Mouse (Mus musculus) thymus, adult 2 months (tissue): ENCODE measurements at regions not wholly inside any gene's neighbourhood (a gene's known extent, or its start where the extent isn't known, plus 50 kb on each side); places are given as distances from the start of the nearest gene placed in this dataset.

Experiments used
- DNase-seq: peaks from one replicate; pipeline ENCODE4 v3.0.0; 2021
- H3K27ac ChIP-seq: fragments of 200-500 bp; 2 replicates; pipeline ENCODE4 v1.5.1; 2012; ENCODE audit warnings: low read length, control low read depth; ENCODE audit not compliant: control insufficient read depth, insufficient read depth
- H3K27me3 ChIP-seq: fragments of 200-500 bp; 2 replicates; pipeline ENCODE4 v1.6.1; 2012; ENCODE audit warnings: mild to moderate bottlenecking, low read length, moderate library complexity, mixed read lengths; ENCODE audit not compliant: control insufficient read depth, insufficient read depth
- H3K36me3 ChIP-seq: fragments of 200-500 bp; 2 replicates; pipeline ENCODE4 v1.6.1; 2012; ENCODE audit warnings: mild to moderate bottlenecking, low read length, moderate library complexity; ENCODE audit not compliant: control insufficient read depth, insufficient read depth
- H3K4me1 ChIP-seq: fragments of 200-500 bp; replicated peaks from 2 replicates; pipeline ENCODE4 v1.6.1; 2012; ENCODE audit warnings: low read length; ENCODE audit not compliant: control insufficient read depth, insufficient read depth
- H3K4me3 ChIP-seq: fragments of 200-500 bp; 2 replicates; pipeline ENCODE4 v1.5.1; 2012; ENCODE audit warnings: mild to moderate bottlenecking, low read length, control low read depth, moderate library complexity; ENCODE audit not compliant: control insufficient read depth, insufficient read depth
- CTCF ChIP-seq: fragments of 200-500 bp; IDR thresholded peaks from 2 replicates; pipeline ENCODE4 v1.5.1; 2012; ENCODE audit warnings: mild to moderate bottlenecking, control low read depth, low read length, moderate library complexity, borderline replicate concordance; ENCODE audit not compliant: control insufficient read depth, poor library complexity, insufficient read depth; ENCODE audit errors: extremely low read depth
- POLR2A ChIP-seq: fragments of 200-500 bp; IDR thresholded peaks from 2 replicates; pipeline ENCODE4 v1.6.1; 2012; ENCODE audit warnings: mild to moderate bottlenecking, low read length, control low read depth, moderate library complexity; ENCODE audit not compliant: control insufficient read depth, poor library complexity, insufficient read depth; ENCODE audit errors: extremely low read depth
- WGBS: fragments of 180-500 bp; shearing (Covaris S2); methylation state at CpG from one replicate; pipeline ENCODE4 v1.1.7; 2018; 5-methylcytosine and 5-hydroxymethylcytosine counted together

- H3K4me1 ChIP-seq = no peaks in the 10 kb centered on the region
- TF ChIP-seq CTCF (no peak), POLR2A (no peak)
- no peaks in the 10 kb centered on the region for H3K27me3 ChIP-seq
- no peak overlapping the region for H3K4me3 ChIP-seq
- 72% methylated on average over 4 of the region's 4 CpGs for WGBS
- no peaks in the 10 kb centered on the region for H3K36me3 ChIP-seq
- DNase-seq = no peak
- H3K27ac ChIP-seq = no peak overlapping the region
These were observed 292.4 kb downstream of the Matn1 start for GRCm38 (mm10) chr4:131236611-131237031.

GRCm38 (mm10) chr4:131238591-131238990 lies 294.4 kb downstream of the Matn1 start:
- no peak for DNase-seq
- no peaks in the 10 kb centered on the region for H3K27me3 ChIP-seq
- WGBS = 89% methylated on average over 3 of the region's 3 CpGs
- H3K27ac ChIP-seq = no peak overlapping the region
- H3K4me3 ChIP-seq = no peak overlapping the region
- H3K4me1 ChIP-seq = no peaks in the 10 kb centered on the region
- TF ChIP-seq CTCF (no peak), POLR2A (no peak)
- H3K36me3 ChIP-seq = no peaks in the 10 kb centered on the region

GRCm38 (mm10) chr4:131239132-131239531 lies 294.9 kb downstream of the Matn1 start:
- 75% methylated on average over 5 of the region's 5 CpGs for WGBS
- Histone ChIP-seq H3K27me3 (no peaks in the 10 kb centered on the region), H3K27ac (no peak overlapping the region), H3K36me3 (no peaks in the 10 kb centered on the region), H3K4me3 (no peak overlapping the region), H3K4me1 (no peaks in the 10 kb centered on the region)
- TF ChIP-seq CTCF (no peak), POLR2A (no peak)
- no peak for DNase-seq

- Histone ChIP-seq H3K4me3 (no peak overlapping the region), H3K4me1 (no peaks in the 10 kb centered on the region), H3K27me3 (no peaks in the 10 kb centered on the region), H3K36me3 (no peaks in the 10 kb centered on the region), H3K27ac (no peak overlapping the region)
- no peak for DNase-seq
- no peak for TF ChIP-seq CTCF
- no peak for TF ChIP-seq POLR2A
- 88% methylated on average over 4 of the region's 4 CpGs for WGBS
These were observed 296.3 kb downstream of the Matn1 start for GRCm38 (mm10) chr4:131240457-131240856.

- no peak overlapping the region for H3K4me3 ChIP-seq
- WGBS = 78% methylated on average over 4 of the region's 4 CpGs
- H3K27me3 ChIP-seq = no peaks in the 10 kb centered on the region
- no peak for DNase-seq
- no peaks in the 10 kb centered on the region for H3K4me1 ChIP-seq
- TF ChIP-seq CTCF = no peak
- TF ChIP-seq POLR2A = no peak
- no peak overlapping the region for H3K27ac ChIP-seq
- no peaks in the 10 kb centered on the region for H3K36me3 ChIP-seq
These were observed 298.1 kb downstream of the Matn1 start for GRCm38 (mm10) chr4:131242250-131242649.

- Histone ChIP-seq H3K4me1 (no peaks in the 10 kb centered on the region), H3K27ac (no peak overlapping the region), H3K36me3 (no peaks in the 10 kb centered on the region), H3K4me3 (no peak overlapping the region), H3K27me3 (no peaks in the 10 kb centered on the region)
- DNase-seq = no peak
- 66% methylated on average over 9 of the region's 9 CpGs for WGBS
- TF ChIP-seq CTCF = no peak
- no peak for TF ChIP-seq POLR2A
These were observed 299.7 kb downstream of the Matn1 start for GRCm38 (mm10) chr4:131243744-131244387.
